8 mouse cellular contexts compared by ENCODE assay signal in genomic region chr5:124247986-124248626, GRCm38 (mm10). TPM values are rescaled to one million over a fixed set of nuclear protein-coding genes. Genes with fewer than 3 reads are reported as not detected.
DNase-seq lines count a peak whose midpoint lies in the region; ATAC-seq and TF ChIP-seq lines count a peak whose summit lies in the region.

No protein-coding gene starts in this region.

- no peak for ATAC-seq in forebrain, embryonic 14.5 days
- ATAC-seq in hindbrain, postnatal 0 days, result no peak
- peak; percentile 10; the same call in 1 of the 2 replicates for ATAC-seq in liver, postnatal 0 days

- WGBS in forebrain, embryonic 14.5 days, result 26% methylated on average over 9 of the region's 9 CpGs
- WGBS in hindbrain, postnatal 0 days, result 18% methylated on average over 9 of the region's 9 CpGs
- WGBS in liver, postnatal 0 days (ENCODE audit: insufficient replicate concordance), result 31% methylated on average over 9 of the region's 9 CpGs

- DNase-seq in cerebellum, adult 8-10 months, result peak; percentile 35
- DNase-seq in cerebellum, postnatal 36 days, result no peak
- DNase-seq in forebrain, embryonic 14.5 days (ENCODE audit: low spot score), result no peak
- DNase-seq in hindbrain, postnatal 0 days (ENCODE audit: low spot score), result no peak
- DNase-seq in liver, postnatal 0 days, result no peak
- peak; percentile 27 for DNase-seq in skeletal muscle tissue, adult 2 months (ENCODE audit: low read depth, low spot score)
- no peak for DNase-seq in layer of hippocampus, postnatal 14 days (ENCODE audit: low spot score in 2 of 2)
- no peak for DNase-seq in frontal cortex, postnatal 25 days (ENCODE audit: low spot score in 2 of 2)

- no peak for TF ChIP-seq CTCF in hindbrain, postnatal 0 days (IDR thresholded peaks at IDR 0.05; ENCODE audit: low read depth)
- no peak for TF ChIP-seq CTCF in liver, postnatal 0 days (IDR thresholded peaks at IDR 0.05; ENCODE audit: low read depth)

- no peak overlapping the region for H3K27ac ChIP-seq in forebrain, embryonic 14.5 days (ENCODE audit: low read depth, low read length)
- no peak overlapping the region; the same call in 1 of the 2 replicates for H3K27ac ChIP-seq in hindbrain, postnatal 0 days
- H3K27ac ChIP-seq in liver, postnatal 0 days (ENCODE audit: low read depth), result peak overlapping the region; percentile 92

- H3K4me1 ChIP-seq in forebrain, embryonic 14.5 days (ENCODE audit: control insufficient read depth, insufficient read depth, low read length), result no peaks in the 10 kb centered on the region; the same call in 1 of the 2 replicates
- peaks cover 17% of the 10 kb centered on the region; the same call in 1 of the 2 replicates for H3K4me1 ChIP-seq in hindbrain, postnatal 0 days (ENCODE audit: insufficient read depth, low read length)
- H3K4me1 ChIP-seq in liver, postnatal 0 days (ENCODE audit: insufficient read depth), result peaks cover 15% of the 10 kb centered on the region

- H3K27me3 ChIP-seq in forebrain, embryonic 14.5 days (replicated peaks; ENCODE audit: control insufficient read depth, insufficient read depth, low read length), result no peaks in the 10 kb centered on the region
- H3K27me3 ChIP-seq in hindbrain, postnatal 0 days (ENCODE audit: insufficient read depth, low read length), result no peaks in the 10 kb centered on the region
- H3K27me3 ChIP-seq in liver, postnatal 0 days (ENCODE audit: insufficient read depth, low read length), result no peaks in the 10 kb centered on the region

- H3K36me3 ChIP-seq in forebrain, embryonic 14.5 days (ENCODE audit: control insufficient read depth, insufficient read depth, low read length), result no peaks in the 10 kb centered on the region
- H3K36me3 ChIP-seq in hindbrain, postnatal 0 days (ENCODE audit: insufficient read depth, low read length), result no peaks in the 10 kb centered on the region; the same call in 1 of the 2 replicates
- H3K36me3 ChIP-seq in liver, postnatal 0 days (replicated peaks; ENCODE audit: insufficient read depth, low read length), result peaks cover 5% of the 10 kb centered on the region; the same call in 1 of the 2 replicates

- H3K4me3 ChIP-seq in forebrain, embryonic 14.5 days (ENCODE audit: low read depth, low read length), result peak overlapping the region; percentile 55
- H3K4me3 ChIP-seq in hindbrain, postnatal 0 days (ENCODE audit: low read length), result peak overlapping the region; percentile 74
- peak overlapping the region; percentile 72 for H3K4me3 ChIP-seq in liver, postnatal 0 days (ENCODE audit: low read depth, low read length)

- TF ChIP-seq EP300 in liver, postnatal 0 days (IDR thresholded peaks at IDR 0.05; ENCODE audit: low read depth), result no peak

- no peaks in the 10 kb centered on the region for H3K9me3 ChIP-seq in forebrain, embryonic 14.5 days (replicated peaks; ENCODE audit: control insufficient read depth, low read length)
- H3K9me3 ChIP-seq in hindbrain, postnatal 0 days (ENCODE audit: low read length), result no peaks in the 10 kb centered on the region
- H3K9me3 ChIP-seq in liver, postnatal 0 days (ENCODE audit: low read length), result no peaks in the 10 kb centered on the region

- peak overlapping the region; percentile 82 for H3K4me2 ChIP-seq in forebrain, embryonic 14.5 days (ENCODE audit: low read length)
- peak overlapping the region; percentile 87 for H3K4me2 ChIP-seq in hindbrain, postnatal 0 days (ENCODE audit: low read depth, low read length)
- peak overlapping the region; percentile 88 for H3K4me2 ChIP-seq in liver, postnatal 0 days (ENCODE audit: low read depth, low read length)

- H3K9ac ChIP-seq in forebrain, embryonic 14.5 days (ENCODE audit: low read length), result no peak overlapping the region
- H3K9ac ChIP-seq in hindbrain, postnatal 0 days (replicated peaks; ENCODE audit: low read length), result no peak overlapping the region
- H3K9ac ChIP-seq in liver, postnatal 0 days (replicated peaks), result peak overlapping the region; percentile 84

RNA-seq across cellular contexts. Expression of gene Pitpnm2, which starts 1.5 kb away (rescaled TPM):
- 8.5 and 12.2 TPM in 2 replicates for polyA plus RNA-seq in forebrain, embryonic 14.5 days (2014; fragmentation: Nextera tagmentation; extraction: Ambion mirVana)
- total RNA-seq in hindbrain, postnatal 0 days (2014; rRNA removed), result 43.9 and 44.1 TPM in 2 replicates
- 7.6 TPM in 2 replicates for polyA plus RNA-seq in hindbrain, postnatal 0 days (2015; fragmentation: Nextera tagmentation; extraction: Ambion mirVana)
- 2.1 and 2.4 TPM in 2 replicates for polyA plus RNA-seq in liver, postnatal 0 days (2015; fragmentation: Nextera tagmentation; extraction: Ambion mirVana)
- total RNA-seq in layer of hippocampus, postnatal 14 days (2021), result 100 to 1,000 TPM; 172 to 174 TPM

Comparison
In these comparisons a context has a peak if more than half of its experiments do, and no peak if none do; other contexts are left out.
1. DNase-seq: peak in cerebellum, adult 8-10 months (single experiment) and skeletal muscle tissue, adult 2 months (single experiment); none in cerebellum, postnatal 36 days (0 of 2), forebrain, embryonic 14.5 days (single experiment), hindbrain, postnatal 0 days (single experiment), liver, postnatal 0 days (single experiment), layer of hippocampus, postnatal 14 days (0 of 2) and frontal cortex, postnatal 25 days (0 of 2).
2. Peak in every context shown above with its lines, with median percentiles within 50 percentile points of each other: H3K4me2 ChIP-seq and H3K4me3 ChIP-seq.